Mouse (Mus musculus): ENCODE data around the gene Lrmda. TPM values are rescaled to one million over a fixed set of nuclear protein-coding genes. Genes with fewer than 3 reads are reported as not detected.

Gene Lrmda
- polyA plus RNA-seq, 1 experiment from 2014 or later = 0.25 TPM

GRCm38 (mm10) chr14:23095158-23096016 lies 1075.9 kb downstream of the Lrmda start:
- DNase-seq (no peak), ATAC-seq (ENCODE audit: low read depth) (no peak)
- no peaks in the 10 kb centered on the region for H3K27me3 ChIP-seq
- no peak overlapping the region for H3K9ac ChIP-seq
- no peaks in the 10 kb centered on the region for H3K36me3 ChIP-seq
- WGBS (ENCODE audit: insufficient replicate concordance) = 56% methylated on average over 10 of the region's 10 CpGs
- no peaks in the 10 kb centered on the region for H3K4me1 ChIP-seq (replicated peaks)
- H3K9me3 ChIP-seq (replicated peaks) = no peaks in the 10 kb centered on the region
- no peak overlapping the region for H3K4me2 ChIP-seq
- no peak overlapping the region for H3K4me3 ChIP-seq (replicated peaks)
- no peak overlapping the region for H3K27ac ChIP-seq

- ATAC-seq (ENCODE audit: low read depth) = no peak
- Histone ChIP-seq H3K9ac (no peak overlapping the region), H3K27ac (no peak overlapping the region), H3K4me1 (replicated peaks) (no peaks in the 10 kb centered on the region), H3K27me3 (no peaks in the 10 kb centered on the region), H3K36me3 (no peaks in the 10 kb centered on the region), H3K9me3 (replicated peaks) (no peaks in the 10 kb centered on the region), H3K4me3 (replicated peaks) (no peak overlapping the region), H3K4me2 (no peak overlapping the region)
- WGBS (ENCODE audit: insufficient replicate concordance) = 48% methylated on average over 3 of the region's 3 CpGs
- no peak for DNase-seq
Measured at GRCm38 (mm10) chr14:23096017-23096336, 1076.5 kb downstream of the Lrmda start.

GRCm38 (mm10) chr14:23096405-23096804 lies 1076.9 kb downstream of the Lrmda start:
- DNase-seq (no peak), ATAC-seq (ENCODE audit: low read depth) (no peak)
- WGBS (ENCODE audit: insufficient replicate concordance) = 61% methylated on average over 4 of the region's 4 CpGs
- no peak overlapping the region for H3K4me3 ChIP-seq (replicated peaks)
- no peaks in the 10 kb centered on the region for H3K36me3 ChIP-seq
- no peak overlapping the region for H3K9ac ChIP-seq
- no peaks in the 10 kb centered on the region for H3K9me3 ChIP-seq (replicated peaks)
- no peaks in the 10 kb centered on the region for H3K27me3 ChIP-seq
- no peaks in the 10 kb centered on the region for H3K4me1 ChIP-seq (replicated peaks)
- no peak overlapping the region for H3K4me2 ChIP-seq
- no peak overlapping the region for H3K27ac ChIP-seq

Small RNAs within 50 kb of the gene (microRNA-seq; reads per million reads assigned to microRNA genes)
- gene Gm27532 = not detected

Other genes starting within 250 kb of the Lrmda start
- 173 and 189 TPM in 2 replicates for gene Vdac2, start 194.5 kb upstream of the Lrmda start, polyA plus RNA-seq (2015; fragmentation: Nextera tagmentation; extraction: Ambion mirVana)
- gene Comtd1, start 170.7 kb upstream of the Lrmda start, polyA plus RNA-seq (2015; fragmentation: Nextera tagmentation; extraction: Ambion mirVana) = 30.6 and 34.1 TPM in 2 replicates
- gene Zfp503, start 30.1 kb upstream of the Lrmda start, polyA plus RNA-seq (2015; fragmentation: Nextera tagmentation; extraction: Ambion mirVana) = 0.82 and 1.4 TPM in 2 replicates